Mouse (Mus musculus) CD4-positive, CD25-positive, alpha-beta regulatory T cell, adult 4 months (primary cell): ENCODE results near the gene Slc39a8. TPM values are rescaled to one million over a fixed set of nuclear protein-coding genes. Genes with fewer than 3 reads are reported as not detected.

Source experiments
- ATAC-seq: one replicate; pipeline ENCODE4 v1.8.0; 2017
- polyA plus RNA-seq, 2 experiments: library from polyadenylated mRNA; unstranded; fragments of 100-300 nt; shearing (Covaris generic); gene quantifications; one replicate each; pipeline ENCODE4 v1.2.1; 2017

Gene Slc39a8
- polyA plus RNA-seq: 1 to 10 TPM in 1 of 2 experiments, under 1 TPM in 1; 0.54 to 1.4 TPM

GRCm38 (mm10) chr3:135825016-135825753 is at the start of gene Slc39a8:
Slc39a8 (plus strand) TSS chr3:135825279.
- ATAC-seq: peak; percentile 94

GRCm38 (mm10) chr3:135785065-135785464 is 40.0 kb upstream of the Slc39a8 start:
- no peak for ATAC-seq

GRCm38 (mm10) chr3:135796117-135796516 is 29.0 kb upstream of the Slc39a8 start:
- ATAC-seq: no peak

GRCm38 (mm10) chr3:135798241-135798640 is 26.8 kb upstream of the Slc39a8 start:
- ATAC-seq: no peak

GRCm38 (mm10) chr3:135798665-135799064 is 26.4 kb upstream of the Slc39a8 start:
- ATAC-seq: no peak

GRCm38 (mm10) chr3:135814665-135815064 is 10.4 kb upstream of the Slc39a8 start:
- ATAC-seq: no peak

GRCm38 (mm10) chr3:135815973-135816727 is 8.9 kb upstream of the Slc39a8 start:
- no peak for ATAC-seq

- no peak for ATAC-seq
These were observed 8.0 kb upstream of the Slc39a8 start for GRCm38 (mm10) chr3:135817124-135817523.

GRCm38 (mm10) chr3:135824436-135824835 is 643 bp upstream of the Slc39a8 start:
- no peak for ATAC-seq

GRCm38 (mm10) chr3:135825754-135826683 is 940 bp downstream of the Slc39a8 start:
- peak; percentile 63 for ATAC-seq

- ATAC-seq: no peak
These were observed 1.7 kb downstream of the Slc39a8 start for GRCm38 (mm10) chr3:135826684-135827249.

- ATAC-seq: no peak
These were observed 2.9 kb downstream of the Slc39a8 start for GRCm38 (mm10) chr3:135828000-135828399.

- no peak for ATAC-seq
These were observed 7.4 kb downstream of the Slc39a8 start for GRCm38 (mm10) chr3:135832496-135832895.

GRCm38 (mm10) chr3:135832907-135833306 is 7.8 kb downstream of the Slc39a8 start:
- no peak for ATAC-seq

- ATAC-seq: no peak
These were observed 9.9 kb downstream of the Slc39a8 start for GRCm38 (mm10) chr3:135834988-135835387.

- ATAC-seq: no peak
These were observed 14.5 kb downstream of the Slc39a8 start for GRCm38 (mm10) chr3:135839535-135839934.

- no peak for ATAC-seq
These were observed 15.1 kb downstream of the Slc39a8 start for GRCm38 (mm10) chr3:135840185-135840584.

GRCm38 (mm10) chr3:135841716-135842511 is 16.8 kb downstream of the Slc39a8 start:
- ATAC-seq: no peak

- no peak for ATAC-seq
These were observed 18.1 kb downstream of the Slc39a8 start for GRCm38 (mm10) chr3:135843181-135843580.

- no peak for ATAC-seq
These were observed 18.6 kb downstream of the Slc39a8 start for GRCm38 (mm10) chr3:135843707-135844106.

GRCm38 (mm10) chr3:135844835-135845234 is 19.8 kb downstream of the Slc39a8 start:
- ATAC-seq: no peak
